Mouse (Mus musculus): ENCODE measurements around the gene Zmynd8.

DNA sequence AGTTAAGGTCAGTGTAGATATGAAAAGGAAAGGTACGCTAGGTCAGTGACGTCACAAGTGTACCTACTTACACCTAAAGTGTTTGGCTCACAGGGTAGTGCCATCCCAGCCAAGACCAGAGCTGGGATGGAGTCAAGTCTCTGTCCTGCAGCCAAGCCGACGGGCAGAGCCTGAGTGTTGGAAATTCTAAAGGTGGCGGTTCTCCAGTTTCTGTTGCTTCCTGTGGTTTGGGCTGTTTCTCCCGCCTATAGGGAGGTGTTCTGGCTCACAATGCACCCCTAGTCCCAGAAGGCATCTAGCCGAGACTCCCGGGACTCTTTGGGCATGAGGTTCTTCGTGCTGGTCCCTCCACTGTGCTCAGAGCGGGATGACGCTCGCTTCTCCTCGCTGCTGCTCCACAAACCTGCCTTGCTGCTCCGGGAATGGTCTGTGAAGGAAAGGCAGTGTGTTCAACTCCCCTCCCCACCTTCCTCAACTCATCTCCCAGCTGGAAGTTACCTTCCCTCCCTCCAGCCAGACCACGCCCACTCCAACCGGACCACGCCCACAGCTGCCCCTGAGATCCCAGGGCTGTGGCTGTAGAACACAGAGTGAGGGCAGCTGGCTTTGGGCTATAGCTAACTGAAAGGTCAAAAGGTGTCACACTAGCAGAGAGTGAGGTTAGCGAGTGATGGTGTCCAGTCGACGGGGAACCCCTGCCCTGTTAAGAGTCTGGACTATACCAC, 113.3 kb downstream of the Zmynd8 start:
- TF ChIP-seq ZC3H11A (IDR thresholded peaks at IDR 0.05; ENCODE audit: low read depth, low read length) (no peak), POLR2A (IDR thresholded peaks at IDR 0.05; ENCODE audit: control insufficient read depth in 1 of 2, insufficient read depth in 1 of 2, low read depth in 1 of 2, low read length in 2 of 2, poor library complexity in 1 of 2) (no peak), CTCF (IDR thresholded peaks at IDR 0.05 in 2 of 3, conservative IDR thresholded peaks at IDR 0.05 in 1 of 3; ENCODE audit: control insufficient read depth in 1 of 3, insufficient read depth in 1 of 3, low read depth in 2 of 3, low read length in 3 of 3, poor library complexity in 1 of 3, severe bottlenecking in 1 of 3) (no peak), EP300 (IDR thresholded peaks at IDR 0.05; ENCODE audit: low read depth in 1 of 2, low read length in 2 of 2) (no peak), JUND (IDR thresholded peaks at IDR 0.05; ENCODE audit: low read depth, low read length) (no peak)

All from MEL (cell line).